Mouse (Mus musculus): ENCODE measurements at regions not wholly inside any gene's neighbourhood (a gene's known extent, or its start where the extent isn't known, plus 50 kb on each side); places are given as distances from the start of the nearest gene placed in this dataset.

GRCm38 (mm10) chr3:58183279-58183678 lies 231.2 kb upstream of the Tsc22d2 start:
- Histone ChIP-seq H3K27ac (ENCODE audit: low read length) (no peak overlapping the region), H3K36me3 (ENCODE audit: control insufficient read depth, insufficient read depth, low read length) (no peaks in the 10 kb centered on the region), H3K4me1 (ENCODE audit: control insufficient read depth, insufficient read depth, low read length) (no peaks in the 10 kb centered on the region), H3K9ac (replicated peaks; ENCODE audit: low read depth, low read length) (no peak overlapping the region), H3K4me3 (ENCODE audit: low read depth, low read length) (no peak overlapping the region), H3K4me2 (replicated peaks; ENCODE audit: low read depth, low read length) (no peak overlapping the region), H3K27me3 (ENCODE audit: control insufficient read depth, insufficient read depth, low read length) (no peaks in the 10 kb centered on the region), H3K9me3 (ENCODE audit: control insufficient read depth, low read depth, low read length) (no peaks in the 10 kb centered on the region)
- ATAC-seq (ENCODE audit: insufficient number of reproducible peaks, insufficient read depth, low FRiP score, low read depth) = no peak
- 20% methylated on average over 3 of the region's 3 CpGs for WGBS

GRCm38 (mm10) chr3:58200462-58200861 lies 214.1 kb upstream of the Tsc22d2 start:
- Histone ChIP-seq H3K9ac (replicated peaks; ENCODE audit: low read depth, low read length) (no peak overlapping the region), H3K9me3 (ENCODE audit: control insufficient read depth, low read depth, low read length) (no peaks in the 10 kb centered on the region), H3K4me1 (ENCODE audit: control insufficient read depth, insufficient read depth, low read length) (0 out of 2 replicates have a peak, but pooled peaks cover 3% of the 10 kb centered on the region), H3K27me3 (ENCODE audit: control insufficient read depth, insufficient read depth, low read length) (no peaks in the 10 kb centered on the region), H3K36me3 (ENCODE audit: control insufficient read depth, insufficient read depth, low read length) (no peaks in the 10 kb centered on the region), H3K27ac (ENCODE audit: low read length) (no peak overlapping the region), H3K4me3 (ENCODE audit: low read depth, low read length) (no peak overlapping the region), H3K4me2 (replicated peaks; ENCODE audit: low read depth, low read length) (no peak overlapping the region)
- WGBS = 90% methylated on average over 6 of the region's 6 CpGs
- ATAC-seq (ENCODE audit: insufficient number of reproducible peaks, insufficient read depth, low FRiP score, low read depth) = no peak

GRCm38 (mm10) chr3:58202816-58203215 lies 211.7 kb upstream of the Tsc22d2 start:
- no peak for ATAC-seq (ENCODE audit: insufficient number of reproducible peaks, insufficient read depth, low FRiP score, low read depth)
- Histone ChIP-seq H3K9ac (replicated peaks; ENCODE audit: low read depth, low read length) (no peak overlapping the region), H3K9me3 (ENCODE audit: control insufficient read depth, low read depth, low read length) (no peaks in the 10 kb centered on the region), H3K4me1 (ENCODE audit: control insufficient read depth, insufficient read depth, low read length) (0 out of 2 replicates have a peak, but pooled peaks cover 5% of the 10 kb centered on the region), H3K27me3 (ENCODE audit: control insufficient read depth, insufficient read depth, low read length) (no peaks in the 10 kb centered on the region), H3K36me3 (ENCODE audit: control insufficient read depth, insufficient read depth, low read length) (no peaks in the 10 kb centered on the region), H3K4me3 (ENCODE audit: low read depth, low read length) (no peak overlapping the region), H3K27ac (ENCODE audit: low read length) (no peak overlapping the region), H3K4me2 (replicated peaks; ENCODE audit: low read depth, low read length) (no peak overlapping the region)
- WGBS = 20% methylated on average over 5 of the region's 5 CpGs

GRCm38 (mm10) chr3:58203806-58204205 lies 210.7 kb upstream of the Tsc22d2 start:
- Histone ChIP-seq H3K9ac (replicated peaks; ENCODE audit: low read depth, low read length) (no peak overlapping the region), H3K27ac (ENCODE audit: low read length) (no peak overlapping the region; the same call in 1 of the 2 replicates), H3K4me1 (ENCODE audit: control insufficient read depth, insufficient read depth, low read length) (0 out of 2 replicates have a peak, but pooled peaks cover 5% of the 10 kb centered on the region), H3K9me3 (ENCODE audit: control insufficient read depth, low read depth, low read length) (no peaks in the 10 kb centered on the region), H3K4me3 (ENCODE audit: low read depth, low read length) (no peak overlapping the region), H3K4me2 (replicated peaks; ENCODE audit: low read depth, low read length) (no peak overlapping the region), H3K27me3 (ENCODE audit: control insufficient read depth, insufficient read depth, low read length) (no peaks in the 10 kb centered on the region), H3K36me3 (ENCODE audit: control insufficient read depth, insufficient read depth, low read length) (no peaks in the 10 kb centered on the region)
- ATAC-seq (ENCODE audit: insufficient number of reproducible peaks, insufficient read depth, low FRiP score, low read depth) = no peak
- 73% methylated on average over 2 of the region's 2 CpGs for WGBS

- WGBS = 83% methylated on average over 2 of the region's 2 CpGs
- H3K27ac ChIP-seq (ENCODE audit: low read length) = no peak overlapping the region
- ATAC-seq (ENCODE audit: insufficient number of reproducible peaks, insufficient read depth, low FRiP score, low read depth) = no peak
- no peak overlapping the region for H3K4me2 ChIP-seq (replicated peaks; ENCODE audit: low read depth, low read length)
- H3K27me3 ChIP-seq (ENCODE audit: control insufficient read depth, insufficient read depth, low read length) = no peaks in the 10 kb centered on the region
- H3K4me1 ChIP-seq (ENCODE audit: control insufficient read depth, insufficient read depth, low read length) = 0 out of 2 replicates have a peak, but pooled peaks cover 5% of the 10 kb centered on the region
- H3K4me3 ChIP-seq (ENCODE audit: low read depth, low read length) = no peak overlapping the region
- H3K9ac ChIP-seq (replicated peaks; ENCODE audit: low read depth, low read length) = no peak overlapping the region
- no peaks in the 10 kb centered on the region for H3K9me3 ChIP-seq (ENCODE audit: control insufficient read depth, low read depth, low read length)
- no peaks in the 10 kb centered on the region for H3K36me3 ChIP-seq (ENCODE audit: control insufficient read depth, insufficient read depth, low read length)
These were observed 209.0 kb upstream of the Tsc22d2 start for GRCm38 (mm10) chr3:58205526-58205925.

GRCm38 (mm10) chr3:58206776-58207398 lies 207.6 kb upstream of the Tsc22d2 start:
- WGBS = 65% methylated on average over 5 of the region's 5 CpGs
- no peaks in the 10 kb centered on the region for H3K27me3 ChIP-seq (ENCODE audit: control insufficient read depth, insufficient read depth, low read length)
- H3K4me2 ChIP-seq (replicated peaks; ENCODE audit: low read depth, low read length) = no peak overlapping the region
- H3K36me3 ChIP-seq (ENCODE audit: control insufficient read depth, insufficient read depth, low read length) = no peaks in the 10 kb centered on the region
- ATAC-seq (ENCODE audit: insufficient number of reproducible peaks, insufficient read depth, low FRiP score, low read depth) = no peak
- H3K9ac ChIP-seq (replicated peaks; ENCODE audit: low read depth, low read length) = no peak overlapping the region
- H3K4me3 ChIP-seq (ENCODE audit: low read depth, low read length) = no peak overlapping the region
- H3K27ac ChIP-seq (ENCODE audit: low read length) = no peak overlapping the region
- H3K4me1 ChIP-seq (ENCODE audit: control insufficient read depth, insufficient read depth, low read length) = 0 out of 2 replicates have a peak, but pooled peaks cover 5% of the 10 kb centered on the region
- H3K9me3 ChIP-seq (ENCODE audit: control insufficient read depth, low read depth, low read length) = no peaks in the 10 kb centered on the region

GRCm38 (mm10) chr3:58211016-58211415 lies 203.5 kb upstream of the Tsc22d2 start:
- H3K27me3 ChIP-seq (ENCODE audit: control insufficient read depth, insufficient read depth, low read length) = no peaks in the 10 kb centered on the region
- peak; percentile 67 for ATAC-seq (ENCODE audit: insufficient number of reproducible peaks, insufficient read depth, low FRiP score, low read depth)
- H3K4me2 ChIP-seq (replicated peaks; ENCODE audit: low read depth, low read length) = no peak overlapping the region
- H3K4me1 ChIP-seq (ENCODE audit: control insufficient read depth, insufficient read depth, low read length) = 0 out of 2 replicates have a peak, but pooled peaks cover 2% of the 10 kb centered on the region
- H3K36me3 ChIP-seq (ENCODE audit: control insufficient read depth, insufficient read depth, low read length) = no peaks in the 10 kb centered on the region
- H3K4me3 ChIP-seq (ENCODE audit: low read depth, low read length) = no peak overlapping the region
- no peaks in the 10 kb centered on the region for H3K9me3 ChIP-seq (ENCODE audit: control insufficient read depth, low read depth, low read length)
- WGBS = 35% methylated on average over 3 of the region's 3 CpGs
- H3K9ac ChIP-seq (replicated peaks; ENCODE audit: low read depth, low read length) = no peak overlapping the region
- H3K27ac ChIP-seq (ENCODE audit: low read length) = no peak overlapping the region; the same call in 1 of the 2 replicates

- no peak for ATAC-seq (ENCODE audit: insufficient number of reproducible peaks, insufficient read depth, low FRiP score, low read depth)
- H3K27me3 ChIP-seq (ENCODE audit: control insufficient read depth, insufficient read depth, low read length) = no peaks in the 10 kb centered on the region
- no peak overlapping the region for H3K9ac ChIP-seq (replicated peaks; ENCODE audit: low read depth, low read length)
- WGBS = 67% methylated on average over 2 of the region's 2 CpGs
- H3K36me3 ChIP-seq (ENCODE audit: control insufficient read depth, insufficient read depth, low read length) = no peaks in the 10 kb centered on the region
- H3K9me3 ChIP-seq (ENCODE audit: control insufficient read depth, low read depth, low read length) = no peaks in the 10 kb centered on the region
- no peak overlapping the region for H3K27ac ChIP-seq (ENCODE audit: low read length)
- no peak overlapping the region for H3K4me3 ChIP-seq (ENCODE audit: low read depth, low read length)
- no peak overlapping the region for H3K4me2 ChIP-seq (replicated peaks; ENCODE audit: low read depth, low read length)
- no peaks in the 10 kb centered on the region for H3K4me1 ChIP-seq (ENCODE audit: control insufficient read depth, insufficient read depth, low read length)
These were observed 189.8 kb upstream of the Tsc22d2 start for GRCm38 (mm10) chr3:58224696-58225095.
